Mouse (Mus musculus) MEL (cell line): ENCODE results near the gene Insrr. TPM values are rescaled to one million over a fixed set of nuclear protein-coding genes. Genes with fewer than 3 reads are reported as not detected.

Experiments
- DNase-seq: peaks from one replicate; pipeline ENCODE4 v3.0.0; 2011; ENCODE audit warnings: low read depth, low spot score
- H3K27ac ChIP-seq: 2 replicates; pipeline ENCODE4 v1.5.1; 2012; ENCODE audit warnings: low read depth, mild to moderate bottlenecking, control low read depth, low read length, moderate library complexity; ENCODE audit not compliant: control insufficient read depth
- H3K27me3 ChIP-seq, 2 experiments: fragments of 150-350 bp in 1 of 2; sonication (generic) in 1 of 2; 2 replicates each; pipeline ENCODE4 v1.6.1; 2012; ENCODE audit warnings: low read length in 2 of 2, mild to moderate bottlenecking in 2 of 2, improper control_type of control experiment in 1 of 2, moderate library complexity in 1 of 2; ENCODE audit not compliant: insufficient read depth in 2 of 2, control insufficient read depth in 1 of 2
- H3K36me3 ChIP-seq, 2 experiments: 2 replicates each; pipeline ENCODE4 v1.6.1; 2012 to 2014; ENCODE audit warnings: low read length in 2 of 2, improper control_type of control experiment in 1 of 2, inconsistent platforms in 1 of 2, mild to moderate bottlenecking in 1 of 2; ENCODE audit not compliant: insufficient read depth in 2 of 2, control insufficient read depth in 1 of 2
- H3K4me1 ChIP-seq, 2 experiments: fragments of 150-350 bp in 1 of 2; sonication (generic) in 1 of 2; 2 replicates each; pipeline ENCODE4 v1.6.1; 2012; ENCODE audit warnings: low read length in 2 of 2, improper control_type of control experiment in 1 of 2, mild to moderate bottlenecking in 1 of 2; ENCODE audit not compliant: insufficient read depth in 2 of 2, control insufficient read depth in 1 of 2
- H3K4me3 ChIP-seq, 2 experiments: fragments of 150-350 bp in 1 of 2; sonication (generic) in 1 of 2; 2 replicates each; pipeline ENCODE4 v1.5.1; 2012; ENCODE audit warnings: low read depth in 2 of 2, low read length in 2 of 2, mild to moderate bottlenecking in 2 of 2, moderate library complexity in 2 of 2, control low read depth in 1 of 2, improper control_type of control experiment in 1 of 2; ENCODE audit not compliant: control insufficient read depth in 1 of 2, insufficient read depth in 1 of 2
- H3K79me2 ChIP-seq: 2 replicates; pipeline ENCODE4 v1.6.1; 2012; ENCODE audit warnings: mild to moderate bottlenecking, low read length, moderate library complexity; ENCODE audit not compliant: control insufficient read depth, poor library complexity, insufficient read depth
- H3K9ac ChIP-seq: 2 replicates; pipeline ENCODE4 v1.6.1; 2012; ENCODE audit warnings: low read depth, mild to moderate bottlenecking, control low read depth, low read length, moderate library complexity; ENCODE audit not compliant: control insufficient read depth, poor library complexity, severe bottlenecking
- H3K9me3 ChIP-seq: fragments of 150-350 bp; sonication (generic); replicated peaks from 2 replicates; pipeline ENCODE4 v1.6.1; 2012; ENCODE audit warnings: mild to moderate bottlenecking, low read length, improper control_type of control experiment, moderate library complexity; ENCODE audit not compliant: insufficient read depth
- BHLHE40 ChIP-seq: IDR thresholded peaks from 2 replicates; pipeline ENCODE4 v1.6.1; 2012; ENCODE audit warnings: low read depth, mild to moderate bottlenecking, inconsistent platforms, low read length, improper control_type of control experiment, borderline replicate concordance
- CHD2 ChIP-seq: IDR thresholded peaks from 2 replicates; pipeline ENCODE4 v1.6.1; 2011; ENCODE audit warnings: low read length, improper control_type of control experiment
- CTCF ChIP-seq, 3 experiments: IDR thresholded peaks in 2 of 3; conservative IDR thresholded peaks in 1 of 3; 2 replicates each; pipeline ENCODE4 v1.5.1; 2011 to 2012; ENCODE audit warnings: low read length in 3 of 3, low read depth in 2 of 3, mild to moderate bottlenecking in 2 of 3, improper control_type of control experiment in 1 of 3, inconsistent platforms in 1 of 3, mixed read lengths in 1 of 3, moderate library complexity in 1 of 3; ENCODE audit not compliant: control insufficient read depth in 1 of 3, insufficient read depth in 1 of 3, poor library complexity in 1 of 3, severe bottlenecking in 1 of 3
- ELF1 ChIP-seq: IDR thresholded peaks from 2 replicates; pipeline ENCODE4 v1.6.1; 2014; ENCODE audit warnings: low read depth, mild to moderate bottlenecking, inconsistent platforms, low read length, improper control_type of control experiment, moderate library complexity
- EP300 ChIP-seq, 2 experiments: IDR thresholded peaks; 2 replicates each; pipeline ENCODE4 v1.6.1; 2011; ENCODE audit warnings: improper control_type of control experiment in 2 of 2, low read length in 2 of 2, low read depth in 1 of 2, mild to moderate bottlenecking in 1 of 2
- GABPA ChIP-seq: IDR thresholded peaks from 2 replicates; pipeline ENCODE4 v1.6.1; 2012; ENCODE audit warnings: low read depth, mild to moderate bottlenecking, inconsistent platforms, low read length, improper control_type of control experiment, moderate library complexity
- GATA1 ChIP-seq: IDR thresholded peaks from 2 replicates; pipeline ENCODE4 v1.6.1; 2011; ENCODE audit warnings: low read depth, low read length, improper control_type of control experiment
- JUND ChIP-seq: IDR thresholded peaks from 2 replicates; pipeline ENCODE4 v1.6.1; 2011; ENCODE audit warnings: low read depth, mild to moderate bottlenecking, improper control_type of control experiment, low read length
- KAT2A ChIP-seq: conservative IDR thresholded peaks from 2 replicates; pipeline ENCODE4 v1.6.1; 2012; ENCODE audit warnings: low read depth, low read length, improper control_type of control experiment, inconsistent platforms
- MEF2A ChIP-seq: IDR thresholded peaks from 2 replicates; pipeline ENCODE4 v1.6.1; 2014; ENCODE audit warnings: low read depth, mild to moderate bottlenecking, inconsistent platforms, low read length, improper control_type of control experiment; ENCODE audit not compliant: poor library complexity, insufficient replicate concordance, severe bottlenecking; ENCODE audit errors: extremely low read depth
- MXI1 ChIP-seq: IDR thresholded peaks from 2 replicates; pipeline ENCODE4 v1.6.1; 2011; ENCODE audit warnings: mild to moderate bottlenecking, low read depth, low read length, improper control_type of control experiment
- MYC ChIP-seq: IDR thresholded peaks from 2 replicates; pipeline ENCODE4 v1.6.1; 2011; ENCODE audit warnings: low read depth, mild to moderate bottlenecking, low read length, improper control_type of control experiment, moderate library complexity
- NELFE ChIP-seq: IDR thresholded peaks from 2 replicates; pipeline ENCODE4 v1.6.1; 2011; ENCODE audit warnings: low read depth, low read length, improper control_type of control experiment
- NRF1 ChIP-seq: IDR thresholded peaks from 2 replicates; pipeline ENCODE4 v1.6.1; 2014; ENCODE audit warnings: low read depth, mild to moderate bottlenecking, inconsistent platforms, low read length, improper control_type of control experiment, moderate library complexity; ENCODE audit not compliant: poor library complexity, insufficient read depth, severe bottlenecking
- POLR2A ChIP-seq, 2 experiments: IDR thresholded peaks; 2 replicates each; pipeline ENCODE4 v1.6.1; 2011 to 2012; ENCODE audit warnings: low read length in 2 of 2, mild to moderate bottlenecking in 2 of 2, control low read depth in 1 of 2, improper control_type of control experiment in 1 of 2, low read depth in 1 of 2, moderate library complexity in 1 of 2; ENCODE audit not compliant: control insufficient read depth in 1 of 2, insufficient read depth in 1 of 2, poor library complexity in 1 of 2
- POLR2AphosphoS2 ChIP-seq: IDR thresholded peaks from 2 replicates; pipeline ENCODE4 v1.6.1; 2011; ENCODE audit warnings: low read length, improper control_type of control experiment
- POLR2AphosphoS5 ChIP-seq: IDR thresholded peaks from 2 replicates; pipeline ENCODE4 v1.6.1; 2012; ENCODE audit warnings: low read depth, borderline replicate concordance, mild to moderate bottlenecking, inconsistent platforms, low read length, moderate library complexity, mixed read lengths
- RCOR1 ChIP-seq: IDR thresholded peaks from 2 replicates; pipeline ENCODE4 v1.6.1; 2012; ENCODE audit warnings: low read depth, mild to moderate bottlenecking, inconsistent platforms, low read length, improper control_type of control experiment
- SIN3A ChIP-seq: IDR thresholded peaks from 2 replicates; pipeline ENCODE4 v1.6.1; 2012; ENCODE audit warnings: low read length, improper control_type of control experiment, inconsistent platforms
- SMC3 ChIP-seq: IDR thresholded peaks from 2 replicates; pipeline ENCODE4 v1.6.1; 2011; ENCODE audit warnings: low read depth, low read length, improper control_type of control experiment
- TBP ChIP-seq: IDR thresholded peaks from 2 replicates; pipeline ENCODE4 v1.8.0; 2011; ENCODE audit warnings: low read depth, low read length, improper control_type of control experiment
- TCF12 ChIP-seq: IDR thresholded peaks from 2 replicates; pipeline ENCODE4 v1.6.1; 2014; ENCODE audit warnings: low read depth, mild to moderate bottlenecking, inconsistent platforms, low read length, improper control_type of control experiment, moderate library complexity
- UBTF ChIP-seq: IDR thresholded peaks from 2 replicates; pipeline ENCODE4 v1.6.1; 2012; ENCODE audit warnings: low read depth, mild to moderate bottlenecking, inconsistent platforms, low read length, improper control_type of control experiment, moderate library complexity, borderline replicate concordance; ENCODE audit not compliant: insufficient read depth
- USF2 ChIP-seq, 2 experiments: IDR thresholded peaks; 2 replicates each; pipeline ENCODE4 v1.6.1; 2011 to 2012; ENCODE audit warnings: improper control_type of control experiment in 2 of 2, low read length in 2 of 2, borderline replicate concordance in 1 of 2, inconsistent platforms in 1 of 2, low read depth in 1 of 2, mild to moderate bottlenecking in 1 of 2; ENCODE audit not compliant: insufficient read depth in 1 of 2
- ZC3H11A ChIP-seq: IDR thresholded peaks from 2 replicates; pipeline ENCODE4 v1.6.1; 2012; ENCODE audit warnings: low read depth, mild to moderate bottlenecking, inconsistent platforms, low read length, improper control_type of control experiment
- ZKSCAN1 ChIP-seq: IDR thresholded peaks from 2 replicates; pipeline ENCODE4 v1.6.1; 2012; ENCODE audit warnings: low read depth, mild to moderate bottlenecking, inconsistent platforms, low read length, improper control_type of control experiment, moderate library complexity
- ZNF384 ChIP-seq: IDR thresholded peaks from 2 replicates; pipeline ENCODE4 v1.6.1; 2012; ENCODE audit warnings: low read depth, mild to moderate bottlenecking, inconsistent platforms, low read length, improper control_type of control experiment
- polyA plus RNA-seq, 2 experiments: library from polyadenylated mRNA; stranded (reverse) in 1 of 2; unstranded in 1 of 2; fragments of >175 nt in 1 of 2; fragments of >200 nt in 1 of 2; gene quantifications; 2 replicates each; pipeline versions ENCODE4 v1.2.1 to v1.2.4; 2012; ENCODE audit warnings: low replicate concordance in 2 of 2, low read depth in 1 of 2; ENCODE audit not compliant: insufficient read length in 2 of 2, insufficient read depth in 1 of 2, missing spikeins in 1 of 2
- total RNA-seq: library from RNA; depleted of rRNA; stranded (reverse); fragments of 300-350 nt; gene quantifications from 2 replicates; pipeline ENCODE4 v1.2.3, GENCODE M21; 2012

Gene Insrr
- total and polyA plus RNA-seq, 3 experiments, result 0.77 to 3.7 TPM; not detected in 1

DNA sequence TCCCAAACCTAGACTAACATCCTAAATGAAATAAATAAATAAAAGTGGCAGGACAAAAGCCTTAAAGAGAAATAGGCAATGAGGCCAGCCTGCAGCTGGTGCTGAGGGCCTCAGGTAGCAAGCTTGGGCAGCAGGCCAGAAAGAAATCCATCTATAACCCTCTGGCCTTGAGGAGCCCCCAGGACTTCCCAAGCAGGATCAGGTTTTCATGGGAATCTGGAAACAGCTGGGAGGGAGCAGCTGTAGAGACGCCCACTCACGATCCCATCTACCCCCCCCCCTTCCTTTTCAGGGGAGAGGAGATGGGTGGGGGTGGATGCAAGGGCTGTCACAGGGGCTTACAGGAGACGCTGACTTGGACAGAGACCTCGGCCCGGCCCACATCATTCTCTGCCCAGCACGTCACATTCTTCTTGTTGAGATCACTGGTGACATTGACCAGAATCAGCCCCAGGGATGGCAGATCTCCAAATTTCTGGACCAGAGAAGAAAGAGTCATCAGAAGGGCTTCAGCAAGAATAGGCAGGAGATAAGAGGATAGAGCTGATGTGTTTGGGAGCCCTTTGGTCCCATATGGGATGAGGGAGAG, 11.0 kb upstream of the Insrr start:
- TF ChIP-seq ZNF384 (no peak), USF2 (IDR thresholded peaks at IDR 0.05; ENCODE audit: borderline replicate concordance in 1 of 2, insufficient read depth in 1 of 2, low read depth in 1 of 2, low read length in 2 of 2) (no peak), POLR2AphosphoS5 (no peak), RCOR1 (no peak), CTCF (IDR thresholded peaks at IDR 0.05 in 2 of 3, conservative IDR thresholded peaks at IDR 0.05 in 1 of 3; ENCODE audit: control insufficient read depth in 1 of 3, insufficient read depth in 1 of 3, low read depth in 2 of 3, low read length in 3 of 3, poor library complexity in 1 of 3, severe bottlenecking in 1 of 3) (no peak), UBTF (no peak), CHD2 (no peak), MYC (no peak), GATA1 (no peak), SIN3A (no peak), TBP (no peak), ZKSCAN1 (no peak), NELFE (no peak)
- Histone ChIP-seq H3K79me2 (no peaks in the 10 kb centered on the region), H3K4me3 (no peak overlapping the region), H3K27ac (no peak overlapping the region), H3K27me3 (peaks cover 8 to 13% of the 10 kb centered on the region in 2 experiments), H3K36me3 (peaks cover 0 to 2% of the 10 kb centered on the region in 2 experiments; a peak in 1 of 4 replicates), H3K9ac (no peak overlapping the region), H3K4me1 (peaks cover 0 to 6% of the 10 kb centered on the region in 2 experiments; a peak in 1 of 4 replicates), H3K9me3 (no peaks in the 10 kb centered on the region)
- no peak for DNase-seq

DNA sequence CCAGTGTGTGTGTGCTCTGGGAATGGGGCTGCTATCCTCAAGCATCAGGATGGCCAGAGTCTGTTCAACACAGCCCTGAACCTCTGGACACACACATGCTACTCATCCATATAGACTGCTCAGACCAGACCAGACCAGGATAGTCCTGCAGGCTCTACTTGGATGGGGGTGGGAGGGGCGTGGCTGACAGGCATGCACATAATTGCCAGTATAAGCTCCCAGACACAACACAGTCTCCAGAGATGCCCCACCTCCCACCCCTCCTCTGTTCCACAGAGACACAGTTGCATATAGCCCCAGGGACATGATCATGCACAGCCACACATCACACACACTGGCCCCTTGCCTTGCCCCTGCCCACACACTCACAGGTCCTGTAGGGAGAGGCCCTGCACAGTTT, 7.5 kb upstream of the Insrr start:
- Histone ChIP-seq H3K9me3 (no peaks in the 10 kb centered on the region), H3K79me2 (no peaks in the 10 kb centered on the region), H3K9ac (no peak overlapping the region), H3K4me1 (peaks cover 0 to 17% of the 10 kb centered on the region in 2 experiments; a peak in 2 of 4 replicates), H3K36me3 (peaks cover 0 to 4% of the 10 kb centered on the region in 2 experiments; a peak in 2 of 4 replicates), H3K4me3 (no peak overlapping the region), H3K27me3 (peaks cover 0 to 6% of the 10 kb centered on the region in 2 experiments), H3K27ac (no peak overlapping the region)
- no peak for DNase-seq
- no peak for TF ChIP-seq MXI1
- no peak for TF ChIP-seq POLR2A (IDR thresholded peaks at IDR 0.05; ENCODE audit: control insufficient read depth in 1 of 2, insufficient read depth in 1 of 2, low read depth in 1 of 2, low read length in 2 of 2, poor library complexity in 1 of 2)
- no peak for TF ChIP-seq RCOR1
- no peak for TF ChIP-seq MYC
- no peak for TF ChIP-seq SMC3
- no peak for TF ChIP-seq ZC3H11A
- no peak for TF ChIP-seq CTCF (IDR thresholded peaks at IDR 0.05 in 2 of 3, conservative IDR thresholded peaks at IDR 0.05 in 1 of 3; ENCODE audit: control insufficient read depth in 1 of 3, insufficient read depth in 1 of 3, low read depth in 2 of 3, low read length in 3 of 3, poor library complexity in 1 of 3, severe bottlenecking in 1 of 3)
- TF ChIP-seq ELF1, result no peak
- TF ChIP-seq POLR2AphosphoS2, result no peak
- no peak for TF ChIP-seq MEF2A
- TF ChIP-seq UBTF, result no peak
- TF ChIP-seq BHLHE40, result no peak
- TF ChIP-seq NRF1, result no peak
- no peak for TF ChIP-seq TCF12
- TF ChIP-seq KAT2A, result no peak
- TF ChIP-seq GABPA, result no peak
- no peak for TF ChIP-seq EP300 (IDR thresholded peaks at IDR 0.05; ENCODE audit: low read depth in 1 of 2, low read length in 2 of 2)
- no peak for TF ChIP-seq POLR2AphosphoS5
- no peak for TF ChIP-seq JUND
- no peak for TF ChIP-seq SIN3A
